22 mouse cellular contexts compared by ENCODE assay signal in genomic region chr13:92326030-92326429, GRCm38 (mm10). TPM values are rescaled to one million over a fixed set of nuclear protein-coding genes. Genes with fewer than 3 reads are reported as not detected.
A peak's percentile ranks its signal among the peaks of the same experiment; 100 is the strongest.
DNase-seq lines count a peak whose midpoint lies in the region; ATAC-seq and TF ChIP-seq lines count a peak whose summit lies in the region.
"Had no signal": no experiment of that assay in that cellular context is flagged by ENCODE, and none has a peak within 500 bp of the region (broad histone marks: within the 10 kb centered on the region; RNA-seq: fewer than 3 reads in every experiment).

No protein-coding gene starts in this region.

- H3K4me1 ChIP-seq in heart, embryonic 16.5 days (ENCODE audit: control insufficient read depth, insufficient read depth, low read length): peaks cover 3% of the 10 kb centered on the region; the same call in 1 of the 2 replicates
- H3K4me1 ChIP-seq in megakaryocyte, embryonic 14.5 days: peaks cover 63% of the 10 kb centered on the region
- H3K4me1 ChIP-seq: embryonic facial prominence, embryonic 10.5 days; forebrain, embryonic 10.5 days; hindbrain, embryonic 15.5 days had no signal

- H3K27me3 ChIP-seq in heart, embryonic 16.5 days (ENCODE audit: control insufficient read depth, insufficient read depth, low read length): no peaks in the 10 kb centered on the region
- H3K27me3 ChIP-seq in megakaryocyte, embryonic 14.5 days (replicated peaks): no peaks in the 10 kb centered on the region
- H3K27me3 ChIP-seq: hindbrain, embryonic 15.5 days; Patski had no signal

- intact Hi-C loops in heart, postnatal 14 days (cut with DNase I): no loop called here
- intact Hi-C loops in gastrocnemius, adult 2 months (cut with DNase I): no loop called here

- TF ChIP-seq CTCF in gastrocnemius, adult 2 months (IDR thresholded peaks at IDR 0.05): no peak

- no peak overlapping the region for H3K4me2 ChIP-seq in heart, embryonic 16.5 days (ENCODE audit: low read depth, low read length)
- H3K4me2 ChIP-seq: hindbrain, embryonic 15.5 days had no signal

- peaks cover 5% of the 10 kb centered on the region for H3K36me3 ChIP-seq in heart, embryonic 16.5 days (ENCODE audit: control insufficient read depth, insufficient read depth)
- H3K36me3 ChIP-seq in megakaryocyte, embryonic 14.5 days (replicated peaks; ENCODE audit: low read length): peaks cover 22% of the 10 kb centered on the region

- no peak for DNase-seq in heart, postnatal 14 days
- DNase-seq in R1 (ENCODE audit: low read depth, low spot score): peak; percentile 17
- DNase-seq in gastrocnemius, adult 2 months: no peak
- DNase-seq in T-cell, adult 2 months (ENCODE audit: low spot score): no peak
- DNase-seq: adrenal gland, adult 2 months; adrenal gland, postnatal 25 days; cerebellum, adult 2 months; cerebellum, postnatal 10 days; gastrocnemius, postnatal 14 days; heart, postnatal 36 days; kidney, adult 9 months had no signal

- H3K9ac ChIP-seq in heart, embryonic 16.5 days (ENCODE audit: low read length): no peak overlapping the region
- H3K9ac ChIP-seq: hindbrain, embryonic 15.5 days had no signal

- no peak overlapping the region for H3K27ac ChIP-seq in heart, embryonic 16.5 days (ENCODE audit: low read length)
- no peak overlapping the region for H3K27ac ChIP-seq in gastrocnemius, adult 2 months
- H3K27ac ChIP-seq: embryonic facial prominence, embryonic 10.5 days; forebrain, embryonic 10.5 days; hindbrain, embryonic 15.5 days had no signal

- no peak overlapping the region for H3K4me3 ChIP-seq in heart, embryonic 16.5 days (ENCODE audit: low read length)
- peak overlapping the region; percentile 74 for H3K4me3 ChIP-seq in megakaryocyte, embryonic 14.5 days (replicated peaks)
- no peak overlapping the region for H3K4me3 ChIP-seq in gastrocnemius, adult 2 months
- H3K4me3 ChIP-seq: embryonic facial prominence, embryonic 10.5 days; forebrain, embryonic 10.5 days; hindbrain, embryonic 15.5 days had no signal

- peak; percentile 52; the same call in 1 of the 2 replicates for ATAC-seq in heart, embryonic 16.5 days (replicated peaks; ENCODE audit: extremely low read depth, insufficient read depth, low FRiP score)
- ATAC-seq in megakaryocyte, adult 5-6 weeks (ENCODE audit: poor library complexity, severe bottlenecking): no peak
- ATAC-seq: forebrain, embryonic 14.5 days; intestine, postnatal 0 days; Patski had no signal

- WGBS in heart, embryonic 16.5 days: 57% methylated on average over 5 of the region's 5 CpGs

- no peaks in the 10 kb centered on the region for H3K9me3 ChIP-seq in heart, embryonic 16.5 days (replicated peaks; ENCODE audit: control insufficient read depth, low read length)
- H3K9me3 ChIP-seq in megakaryocyte, embryonic 14.5 days: no peaks in the 10 kb centered on the region
- H3K9me3 ChIP-seq: embryonic facial prominence, embryonic 10.5 days; forebrain, embryonic 10.5 days; hindbrain, embryonic 15.5 days had no signal

RNA-seq across cellular contexts. Expression of gene Gm20379, which starts 20.2 kb away (rescaled TPM):
- 0.61 and 0.77 TPM in 2 replicates for polyA plus RNA-seq in heart, embryonic 16.5 days (2015; fragmentation: Nextera tagmentation; extraction: Ambion mirVana)
- not detected for total RNA-seq in heart, postnatal 14 days (2021)
- not detected in 2 replicates for polyA plus RNA-seq in megakaryocyte, embryonic 14.5 days (2012; ENCODE audit: insufficient read depth, low replicate concordance)
- total RNA-seq in megakaryocyte, adult 5-6 weeks (2015): not detected in 2 replicates
- total RNA-seq in megakaryocyte, adult 5-6 weeks (2017): not detected in 2 replicates
- not detected for total RNA-seq in gastrocnemius, adult 2 months (2021)
- total RNA-seq: adrenal gland, adult 2 months; adrenal gland, postnatal 25 days; gastrocnemius, postnatal 14 days; heart, postnatal 36 days; MEL had no signal
- polyA plus RNA-seq: adrenal gland, adult 2 months; cerebellum, adult 2 months; gonadal fat pad, adult 2 months; Patski had no signal

RNA-seq across cellular contexts. Expression of gene Dhfr, which starts 28.5 kb away (rescaled TPM):
- 10.7 and 11.8 TPM in 2 replicates for polyA plus RNA-seq in heart, embryonic 16.5 days (2015; fragmentation: Nextera tagmentation; extraction: Ambion mirVana)
- total RNA-seq in heart, postnatal 14 days (2021): 1 to 10 TPM; 1.5 to 1.8 TPM
- polyA plus RNA-seq in megakaryocyte, embryonic 14.5 days (2012; ENCODE audit: insufficient read depth, low replicate concordance): 0.34 TPM in 1 of 2 replicates, not detected in the other
- total RNA-seq in megakaryocyte, adult 5-6 weeks (2015): 11.8 and 13.6 TPM in 2 replicates
- 12.6 and 12.7 TPM in 2 replicates for total RNA-seq in megakaryocyte, adult 5-6 weeks (2017)
- total RNA-seq in gastrocnemius, adult 2 months (2021): 1 to 10 TPM in 1 of 2 experiments, under 1 TPM in 1; 0.79 to 1.0 TPM

RNA-seq across cellular contexts. Expression of gene Msh3, which starts 28.8 kb away (rescaled TPM):
- polyA plus RNA-seq in heart, embryonic 16.5 days (2015; fragmentation: Nextera tagmentation; extraction: Ambion mirVana): 14.2 and 14.5 TPM in 2 replicates
- total RNA-seq in heart, postnatal 14 days (2021): 10 to 100 TPM; 12.1 to 12.7 TPM
- 1.2 TPM in 1 of 2 replicates, not detected in the other for polyA plus RNA-seq in megakaryocyte, embryonic 14.5 days (2012; ENCODE audit: insufficient read depth, low replicate concordance)
- 17.3 and 21.3 TPM in 2 replicates for total RNA-seq in megakaryocyte, adult 5-6 weeks (2015)
- total RNA-seq in megakaryocyte, adult 5-6 weeks (2017): 27.5 and 34.6 TPM in 2 replicates
- total RNA-seq in gastrocnemius, adult 2 months (2021): 10 to 100 TPM; 11.6 to 13.9 TPM

Comparison
In these comparisons a context has a peak if more than half of its experiments do, and no peak if none do; other contexts are left out.
1. RNA of gene Dhfr, which starts 28.5 kb away (total RNA-seq): 11.8 to 13.6 TPM in megakaryocyte, adult 5-6 weeks; 1.5 to 1.8 TPM in heart, postnatal 14 days and 0.79 to 1.0 TPM in gastrocnemius, adult 2 months; every median in the first group is over 4 times any median in the second.